Mouse (Mus musculus): ENCODE results near the gene Aff1.

Gene Aff1

DNA sequence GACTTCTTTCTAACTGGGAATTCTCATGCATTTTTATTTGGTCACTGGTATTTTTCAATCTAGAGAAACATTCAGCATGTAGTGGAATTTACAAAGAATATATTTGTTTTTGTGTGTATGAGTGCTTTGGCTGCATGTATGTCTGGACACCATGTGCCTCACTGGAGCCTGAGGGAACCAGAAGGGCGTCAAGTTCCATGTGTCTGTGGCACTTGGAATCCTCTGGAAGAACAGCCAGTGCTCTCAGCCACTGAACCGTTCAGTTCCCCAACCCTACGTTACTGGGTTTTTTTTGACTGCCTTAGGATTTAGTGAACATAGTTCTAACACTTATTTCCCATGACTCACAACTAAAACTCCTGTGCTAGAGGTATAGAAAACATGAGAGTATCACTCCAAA, 76.8 kb downstream of the Aff1 start:
- no peak for ATAC-seq (ENCODE audit: insufficient number of reproducible peaks, low FRiP score, low TSS enrichment)

DNA sequence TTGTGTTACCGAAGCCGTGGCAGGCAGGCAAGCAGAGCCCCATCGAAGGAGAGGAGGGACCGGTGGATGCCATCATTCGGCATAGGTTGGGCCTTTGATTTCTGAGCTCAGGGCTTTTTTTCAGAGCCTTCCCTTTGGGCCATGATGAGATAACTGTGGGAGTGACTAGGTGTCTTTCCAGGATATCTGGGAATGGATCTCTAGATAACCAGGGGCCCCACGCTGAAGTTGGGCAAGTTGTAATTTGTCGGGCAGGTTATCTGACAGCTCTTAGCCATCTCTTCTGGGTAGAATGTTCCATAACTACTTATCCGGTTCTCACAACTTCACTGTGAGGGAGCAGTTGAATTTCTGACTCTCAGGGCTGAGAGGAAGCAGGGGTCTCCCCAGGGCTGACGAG, 77.5 kb downstream of the Aff1 start:
- no peak for ATAC-seq (ENCODE audit: insufficient number of reproducible peaks, low FRiP score, low TSS enrichment)

DNA sequence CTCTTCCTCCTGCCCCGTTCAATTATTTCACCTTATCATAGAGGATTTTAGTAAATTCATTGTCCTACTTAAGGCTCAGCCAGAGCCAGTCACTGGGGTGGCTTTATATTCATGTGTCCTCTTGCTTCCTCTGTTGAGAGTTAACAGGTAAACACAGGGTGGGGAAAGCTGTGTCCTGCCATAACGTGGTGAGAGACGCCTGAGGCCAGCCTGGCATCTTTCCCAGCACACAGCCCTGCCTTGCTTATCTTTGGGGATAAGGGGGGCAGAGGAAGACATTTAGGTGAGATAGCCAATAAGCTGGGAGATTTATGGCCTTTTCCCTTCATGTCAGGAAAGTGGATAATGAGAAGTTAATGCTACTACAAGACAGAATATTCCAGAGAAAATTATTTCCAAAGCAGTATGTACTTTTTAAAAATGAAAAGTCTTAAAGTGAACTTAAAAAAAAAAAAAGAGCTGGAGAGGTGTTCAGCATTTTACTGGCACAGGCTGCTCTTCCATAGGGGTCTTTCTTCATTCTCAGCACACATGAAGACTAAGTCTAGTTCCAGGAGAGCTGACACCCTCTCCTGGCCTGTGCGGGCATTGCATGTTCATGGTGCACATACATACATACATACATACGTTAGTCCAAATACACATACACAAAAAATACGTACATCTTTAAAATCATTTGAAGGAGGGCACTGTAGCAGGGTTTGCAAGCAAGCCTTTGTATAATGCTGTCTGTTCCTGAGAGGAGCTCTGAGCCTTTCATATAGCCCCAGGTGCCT, 78.5 kb downstream of the Aff1 start:
- no peak for ATAC-seq (ENCODE audit: insufficient number of reproducible peaks, low FRiP score, low TSS enrichment)

DNA sequence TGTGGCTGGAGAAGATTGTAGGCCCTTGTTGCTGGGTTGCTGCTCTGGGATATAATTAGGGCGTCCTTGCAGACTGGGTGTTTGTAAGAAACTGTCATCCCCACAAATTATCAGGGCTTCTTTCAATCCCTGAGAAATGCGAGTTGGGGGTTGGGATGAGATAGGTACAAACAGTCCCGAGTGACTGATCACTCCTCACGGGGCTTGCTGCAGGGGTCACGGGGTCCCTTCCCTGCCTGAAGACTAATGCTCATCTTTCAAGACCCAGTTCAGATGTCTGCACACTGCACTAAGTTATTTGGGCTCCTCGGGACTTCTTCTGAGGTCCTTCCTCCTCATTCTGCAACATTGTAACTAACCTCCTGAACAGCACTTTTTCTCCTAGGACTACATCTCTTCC, 79.2 kb downstream of the Aff1 start:
- no peak for ATAC-seq (ENCODE audit: insufficient number of reproducible peaks, low FRiP score, low TSS enrichment)

DNA sequence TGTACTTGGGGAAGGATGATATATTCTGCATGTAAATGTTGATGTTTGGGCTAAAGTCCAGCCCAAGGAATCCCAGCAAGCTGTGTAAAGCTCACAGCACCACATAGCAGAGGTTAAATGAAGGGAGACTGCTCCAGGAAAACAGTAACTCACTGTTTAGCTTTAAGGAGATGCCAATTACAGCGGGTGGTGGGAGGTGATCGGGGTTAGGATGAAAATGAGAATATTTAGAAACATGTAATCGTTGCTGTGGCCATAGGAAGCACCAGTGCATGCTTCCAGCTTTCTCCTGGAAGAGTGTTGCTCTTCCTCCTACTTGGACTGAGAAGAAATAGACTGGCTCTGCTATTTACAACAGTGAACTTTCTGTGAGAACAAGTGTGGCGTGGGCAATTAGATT, 80.1 kb downstream of the Aff1 start:
- no peak for ATAC-seq (ENCODE audit: insufficient number of reproducible peaks, low FRiP score, low TSS enrichment)

DNA sequence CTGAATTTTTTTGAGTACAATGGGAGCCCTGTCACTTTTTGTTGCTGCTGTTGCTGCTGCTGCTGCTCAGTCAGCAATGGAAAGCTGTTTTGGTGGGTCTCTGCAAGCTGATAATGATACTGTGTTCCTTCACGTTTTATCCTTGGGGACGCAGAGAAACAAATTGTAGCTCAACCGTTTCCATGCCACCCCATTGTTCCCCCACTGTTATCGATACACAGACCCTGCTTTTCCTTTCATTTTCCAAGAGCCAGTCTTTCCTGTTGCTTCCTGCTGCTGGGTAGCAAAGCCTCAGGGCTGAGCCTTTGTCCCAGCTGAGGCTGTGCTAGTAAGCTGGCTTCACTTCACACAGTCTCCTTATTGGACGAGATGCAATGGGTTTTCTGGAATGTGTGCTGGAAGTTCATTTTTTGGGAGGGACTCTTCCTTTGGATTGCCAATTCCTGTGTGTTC, 81.0 kb downstream of the Aff1 start:
- no peak for ATAC-seq (ENCODE audit: insufficient number of reproducible peaks, low FRiP score, low TSS enrichment)

DNA sequence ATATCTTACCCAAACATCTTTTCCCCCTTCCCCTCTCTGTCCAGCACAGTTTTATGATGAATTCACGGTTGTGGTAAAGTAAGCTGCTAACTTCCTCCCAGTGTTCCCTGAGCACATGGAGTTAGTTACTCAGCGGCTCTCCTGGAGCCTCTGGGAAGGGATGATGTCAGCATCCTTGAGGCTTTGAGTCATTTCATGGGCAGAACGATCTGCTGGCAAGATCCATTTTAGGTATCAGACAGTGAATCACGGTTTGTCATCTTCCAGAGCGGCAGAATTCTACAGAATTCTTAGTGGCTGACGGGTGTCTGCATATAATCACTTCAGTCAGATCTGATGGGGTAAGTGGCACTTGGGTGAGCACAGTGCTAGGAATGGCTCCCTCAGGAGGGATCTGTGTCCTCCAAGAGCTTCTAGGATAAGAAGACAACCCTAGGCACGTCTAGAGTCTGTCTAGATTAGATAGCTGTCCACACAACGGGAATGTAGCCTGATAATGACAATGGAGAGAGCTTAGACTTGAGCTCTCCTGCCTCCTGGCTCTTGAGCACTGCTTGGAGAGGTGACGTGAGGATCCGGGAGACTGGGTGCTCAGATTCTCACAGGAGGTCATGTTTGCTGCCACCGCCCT, 82.6 kb downstream of the Aff1 start:
- ATAC-seq (ENCODE audit: insufficient number of reproducible peaks, low FRiP score, low TSS enrichment) = no peak

DNA sequence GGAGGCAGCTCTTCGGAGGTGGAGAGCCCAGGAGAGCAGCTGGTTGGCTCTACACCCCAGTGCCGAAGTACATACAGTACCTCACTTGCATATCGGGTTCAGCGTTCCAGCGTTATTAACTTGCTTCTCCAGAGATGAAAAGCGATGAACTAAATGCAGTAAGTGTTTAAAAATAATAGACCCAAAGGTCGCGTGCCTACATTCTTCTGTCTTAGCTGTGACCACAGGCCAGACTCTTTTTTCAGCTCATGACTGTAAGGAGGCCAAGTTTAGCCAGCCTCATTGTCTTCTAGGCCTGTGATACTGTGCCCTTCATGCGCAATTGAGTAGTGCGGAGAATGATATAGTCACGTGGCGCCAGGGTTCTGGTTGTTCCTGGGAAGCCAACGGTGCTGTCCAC, 83.3 kb downstream of the Aff1 start:
- ATAC-seq (ENCODE audit: insufficient number of reproducible peaks, low FRiP score, low TSS enrichment) = no peak

DNA sequence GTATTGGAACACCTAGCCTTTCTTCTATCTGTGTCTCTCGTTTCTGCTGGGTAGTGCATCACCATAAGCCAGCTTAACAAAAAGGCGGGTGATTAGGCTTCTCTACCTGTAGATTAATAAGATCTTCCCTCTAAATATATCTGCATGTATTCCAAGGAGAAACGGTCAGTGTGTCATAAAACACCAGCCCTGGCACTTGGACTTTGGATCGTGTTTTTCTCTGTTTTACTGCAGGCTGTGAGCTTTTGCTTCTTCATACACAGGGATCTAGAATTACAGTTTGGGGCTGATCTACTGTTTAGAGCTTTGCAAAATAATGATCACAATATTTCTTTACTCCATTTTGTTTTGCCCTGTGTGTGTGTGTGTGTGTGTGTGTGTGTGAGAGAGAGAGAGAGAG, 84.7 kb downstream of the Aff1 start:
- ATAC-seq (ENCODE audit: insufficient number of reproducible peaks, low FRiP score, low TSS enrichment) = no peak

DNA sequence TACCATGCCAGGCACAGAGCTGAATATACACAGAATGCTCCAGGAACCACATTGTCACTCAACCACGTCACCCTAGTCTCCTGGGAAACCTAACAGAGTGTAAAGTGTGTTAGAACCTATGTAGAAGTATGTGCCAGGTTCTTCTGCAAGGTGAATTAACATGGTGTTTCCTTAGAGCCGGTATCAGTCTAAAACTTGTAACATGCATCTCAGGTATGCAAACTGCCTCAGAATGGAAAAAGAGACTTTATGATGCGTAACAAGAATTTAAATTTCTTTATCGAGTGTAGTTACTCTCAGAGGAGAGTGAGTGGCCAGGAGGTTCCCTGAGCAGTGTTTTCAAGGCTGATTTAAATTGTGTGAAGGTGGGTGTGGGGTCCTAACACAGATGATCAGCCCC, 85.3 kb downstream of the Aff1 start:
- no peak for ATAC-seq (ENCODE audit: insufficient number of reproducible peaks, low FRiP score, low TSS enrichment)

DNA sequence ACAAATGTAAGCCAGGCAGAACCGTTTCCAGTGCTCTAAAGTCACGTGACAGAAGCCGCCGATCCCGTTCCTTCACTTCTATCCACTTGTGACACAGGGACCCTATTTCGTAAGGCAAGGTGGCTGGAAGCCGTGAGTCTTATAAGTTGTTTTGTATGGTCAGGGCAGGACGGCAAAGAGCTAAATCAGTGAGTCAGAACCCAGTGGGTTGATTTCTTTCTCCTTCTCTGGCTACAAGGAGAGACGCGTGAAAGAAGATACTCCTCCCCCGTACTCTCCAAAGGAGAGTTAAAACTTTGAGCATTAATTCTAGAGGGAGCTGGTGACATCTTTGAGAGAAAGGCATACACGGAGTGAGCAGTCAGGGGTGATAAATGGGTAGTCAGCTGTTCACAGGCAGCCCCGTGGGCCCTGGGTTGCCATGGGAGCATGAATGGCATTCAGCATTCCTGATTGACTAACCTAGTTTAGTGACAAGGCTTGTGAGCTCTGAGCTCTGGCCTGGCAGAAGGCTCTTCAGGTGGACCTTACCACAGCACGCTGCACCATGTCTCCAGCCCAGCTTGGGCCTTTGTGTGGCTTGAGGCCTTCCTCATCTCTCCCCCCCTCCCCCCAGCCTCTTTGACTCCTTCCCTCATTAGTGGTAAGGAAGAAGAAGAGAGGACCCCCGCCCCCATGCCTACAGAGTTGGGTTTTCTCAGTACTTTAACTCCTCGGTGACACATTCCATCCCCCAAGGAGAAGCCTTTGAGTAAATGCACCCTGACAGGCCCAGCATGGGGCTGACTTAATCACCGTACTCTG, 86.3 kb downstream of the Aff1 start:
- 0 out of 2 replicates have a peak, but pooled peaks have one; percentile 64 for ATAC-seq (ENCODE audit: insufficient number of reproducible peaks, low FRiP score, low TSS enrichment)

DNA sequence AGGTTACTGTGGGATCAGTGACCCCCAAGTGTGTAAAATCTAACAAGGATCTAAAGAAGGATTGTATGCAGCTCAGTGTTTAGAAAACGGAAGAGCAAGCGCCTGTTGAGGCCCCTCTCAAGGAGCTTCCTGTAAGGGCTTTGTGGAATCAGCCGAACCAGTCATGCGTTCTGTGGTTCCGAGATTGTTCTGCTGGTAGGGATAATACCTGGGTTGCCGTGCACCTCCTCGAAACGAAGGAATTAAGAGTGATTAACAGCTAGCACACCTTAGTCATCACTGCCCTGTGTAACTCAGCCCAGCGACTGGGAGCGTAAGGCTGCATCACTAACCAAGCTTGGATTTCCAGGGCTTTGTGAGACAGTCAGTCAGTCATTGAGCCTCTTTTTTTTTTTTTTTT, 87.7 kb downstream of the Aff1 start:
- ATAC-seq (ENCODE audit: insufficient number of reproducible peaks, low FRiP score, low TSS enrichment) = no peak

DNA sequence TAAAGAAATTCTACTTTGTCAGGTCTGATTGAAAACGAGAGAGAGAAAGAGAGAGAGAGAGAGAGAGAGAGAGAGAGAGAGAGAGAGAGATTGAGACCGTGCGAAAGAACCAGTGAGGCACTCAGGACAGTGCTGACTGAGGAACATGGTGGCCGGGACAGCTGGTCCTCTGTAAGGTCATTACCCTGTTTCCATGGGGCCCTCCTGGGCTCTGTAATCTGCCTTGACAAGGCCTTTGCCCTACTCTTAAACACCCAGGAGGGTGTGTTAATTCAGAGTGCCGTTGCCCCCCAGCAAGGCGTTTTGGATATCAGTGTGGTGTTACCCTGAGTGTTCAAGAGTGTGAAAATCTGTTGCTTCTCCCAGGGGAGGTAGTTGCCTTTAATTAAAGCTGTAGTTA, 88.1 kb downstream of the Aff1 start:
- ATAC-seq (ENCODE audit: insufficient number of reproducible peaks, low FRiP score, low TSS enrichment) = no peak

DNA sequence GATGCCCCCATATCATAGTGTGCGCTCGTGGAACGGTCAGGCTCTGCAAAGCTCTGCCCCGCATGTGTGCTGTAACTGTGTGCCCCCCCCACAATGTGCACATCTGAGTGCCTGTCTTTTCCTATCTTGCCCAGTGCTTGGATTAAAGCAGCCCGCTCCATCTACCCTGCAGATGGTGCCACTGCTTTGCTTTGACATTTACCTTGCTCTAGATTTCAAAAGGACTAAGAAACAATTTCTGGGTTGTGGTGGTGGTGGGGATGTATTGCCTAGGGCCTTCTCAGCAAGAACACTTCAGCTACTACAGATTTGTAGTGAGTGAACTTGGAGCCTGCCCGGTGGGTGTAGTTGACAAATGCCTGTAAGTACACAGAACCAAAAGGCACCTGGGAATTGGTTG, 88.7 kb downstream of the Aff1 start:
- no peak for ATAC-seq (ENCODE audit: insufficient number of reproducible peaks, low FRiP score, low TSS enrichment)

DNA sequence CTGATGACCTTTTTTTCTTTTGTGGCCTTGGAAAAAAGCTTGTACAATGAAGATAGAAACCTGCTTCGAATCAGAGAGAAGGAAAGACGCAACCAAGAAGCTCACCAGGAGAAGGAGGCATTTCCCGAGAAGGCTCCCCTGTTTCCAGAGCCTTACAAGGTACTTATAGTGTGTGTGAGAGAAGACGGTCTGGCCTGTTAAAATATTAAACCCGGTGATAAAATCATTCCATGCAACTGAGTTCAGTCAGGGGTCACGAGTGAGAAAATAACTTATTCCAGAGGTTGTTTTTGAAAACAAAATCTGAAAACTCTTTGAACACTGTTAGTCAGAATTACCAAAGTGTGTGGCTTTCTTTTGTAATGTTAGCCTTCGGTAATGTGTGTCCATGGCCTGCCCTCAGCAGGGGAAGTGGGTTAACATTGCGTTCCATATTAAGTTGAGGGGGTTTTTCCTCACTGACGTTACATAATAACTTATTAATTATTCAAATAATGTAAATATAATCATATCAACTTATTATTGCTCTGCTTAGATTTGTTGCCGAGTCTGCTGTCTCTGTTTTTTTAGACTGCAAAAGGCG, 91.0 kb downstream of the Aff1 start:
- no peak for ATAC-seq (ENCODE audit: insufficient number of reproducible peaks, low FRiP score, low TSS enrichment)

DNA sequence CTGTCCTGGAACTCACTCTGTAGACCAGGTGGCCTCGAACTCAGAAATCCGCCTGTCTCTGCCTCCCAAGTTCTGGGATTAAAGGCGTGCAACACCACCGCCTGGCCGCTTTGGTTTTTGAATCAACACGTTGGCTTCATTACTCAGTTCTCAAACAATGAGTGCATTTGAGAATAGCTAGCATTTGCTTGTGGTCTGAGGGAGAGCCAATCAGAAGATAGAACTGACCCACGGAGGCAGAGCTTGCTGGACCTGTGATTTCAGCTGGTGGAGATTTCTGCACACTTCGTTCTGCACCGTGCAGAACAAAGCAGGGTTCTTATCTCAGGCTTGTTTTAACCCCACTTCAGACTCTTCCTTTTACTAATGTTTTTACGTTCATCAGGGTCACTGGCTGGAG, 93.9 kb downstream of the Aff1 start:
- ATAC-seq (ENCODE audit: insufficient number of reproducible peaks, low FRiP score, low TSS enrichment) = no peak

DNA sequence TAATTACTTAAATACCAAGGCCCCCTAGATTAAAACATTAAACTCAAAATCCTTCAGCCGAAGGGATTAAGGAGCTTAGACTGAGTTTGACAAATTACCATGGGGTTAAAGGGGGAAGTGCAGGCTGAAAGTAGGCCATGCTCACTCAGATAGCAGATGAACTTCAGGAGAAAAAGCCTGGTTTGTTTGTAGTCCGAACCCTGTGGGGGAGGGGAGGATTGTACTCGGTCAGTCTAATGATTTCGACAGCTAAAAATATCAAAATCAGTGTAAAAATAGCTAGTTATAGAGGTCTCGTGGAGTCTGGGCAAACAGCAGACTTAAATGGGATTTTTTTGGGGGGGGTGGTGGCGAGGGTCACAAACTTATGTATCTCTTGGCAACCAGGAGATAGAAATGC, 96.3 kb downstream of the Aff1 start:
- no peak for ATAC-seq (ENCODE audit: insufficient number of reproducible peaks, low FRiP score, low TSS enrichment)

DNA sequence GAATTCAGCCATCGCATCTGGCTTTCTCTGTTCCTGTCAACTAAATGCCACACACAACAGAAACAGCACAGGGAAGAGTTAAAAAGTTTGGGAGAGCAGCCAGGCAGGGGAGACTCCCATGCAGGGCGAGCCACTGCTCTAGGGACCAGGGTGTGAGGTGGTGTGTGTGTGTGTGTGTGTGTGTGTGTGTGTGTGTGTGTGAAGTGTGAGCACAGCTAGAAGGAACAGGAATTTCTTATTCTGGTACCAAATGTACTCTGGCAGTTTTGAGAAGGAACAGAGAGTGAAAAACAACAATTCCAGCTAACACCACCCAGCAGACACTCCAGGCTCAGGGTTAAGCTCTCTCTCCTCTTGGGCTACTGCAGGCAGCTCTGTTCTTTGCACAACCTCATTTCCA, 96.8 kb downstream of the Aff1 start:
- no peak for ATAC-seq (ENCODE audit: insufficient number of reproducible peaks, low FRiP score, low TSS enrichment)

DNA sequence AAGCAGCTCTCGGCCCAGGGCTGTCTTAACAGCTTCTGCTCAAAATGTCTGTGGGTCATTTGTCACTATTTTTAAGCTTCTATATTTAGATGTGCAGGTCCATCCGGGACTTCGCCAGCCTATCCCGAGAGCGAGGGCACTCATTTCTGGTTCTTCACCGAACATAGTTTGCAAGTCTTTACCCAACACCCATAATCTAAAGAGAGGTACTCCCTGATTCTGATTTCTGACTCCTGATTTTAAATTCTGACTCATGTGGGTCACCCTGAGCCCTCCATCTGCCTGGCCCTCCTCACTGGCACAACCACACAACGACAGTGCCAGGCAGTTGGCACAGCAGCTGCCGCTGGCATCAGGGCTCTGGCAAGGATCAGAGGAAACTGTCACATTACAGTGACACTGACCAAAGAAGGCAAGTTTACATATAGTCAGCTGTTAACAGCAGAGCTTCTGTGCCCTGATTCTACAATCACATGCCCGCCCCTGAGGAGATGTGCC, 97.5 kb downstream of the Aff1 start:
- peak; percentile 94 for ATAC-seq (ENCODE audit: insufficient number of reproducible peaks, low FRiP score, low TSS enrichment)

DNA sequence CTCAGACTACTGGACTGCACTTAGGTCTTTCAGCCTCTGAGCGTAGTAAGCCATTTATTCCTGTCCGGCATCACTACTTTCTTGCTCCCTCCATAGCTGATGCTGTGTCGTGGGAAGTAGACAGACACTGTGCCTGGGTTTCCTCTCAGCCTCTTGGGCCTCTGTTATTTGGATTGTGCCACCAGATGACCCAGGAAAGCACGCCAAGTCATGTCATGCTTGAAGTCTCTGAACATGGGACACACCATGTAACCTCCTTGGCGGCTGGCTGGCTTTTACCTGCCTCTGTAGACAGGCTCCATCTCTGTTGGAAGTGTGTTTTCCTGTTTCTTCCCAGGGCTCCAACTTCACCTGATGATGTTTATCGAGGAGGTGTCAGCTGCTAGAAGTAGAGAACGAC, 99.6 kb downstream of the Aff1 start:
- no peak for ATAC-seq (ENCODE audit: insufficient number of reproducible peaks, low FRiP score, low TSS enrichment)

DNA sequence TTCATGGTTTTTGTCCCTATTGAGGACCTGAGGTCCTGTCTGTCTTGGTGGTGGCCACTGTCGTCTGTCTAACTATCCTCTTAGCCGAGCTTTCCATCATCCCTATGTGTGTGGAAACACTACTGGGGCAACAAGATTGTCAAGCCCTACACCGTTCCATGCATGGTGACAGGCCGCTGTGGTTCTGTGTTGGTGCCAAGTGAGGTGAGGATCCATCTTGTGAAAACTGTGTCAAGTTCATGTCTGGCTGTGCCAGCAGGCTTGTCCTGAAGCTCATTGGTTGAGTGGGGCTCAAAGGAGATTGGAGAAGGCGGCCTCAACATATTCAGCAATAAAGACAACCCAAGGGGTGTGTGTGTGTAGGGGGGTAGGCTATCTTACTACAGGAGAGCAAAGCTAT, 102.9 kb downstream of the Aff1 start:
- no peak for ATAC-seq (ENCODE audit: insufficient number of reproducible peaks, low FRiP score, low TSS enrichment)
